In genomic region chr8:83595050-83595345, GRCm38 (mm10) we compare ENCODE assay signal across 13 mouse cellular contexts. TPM values are rescaled to one million over a fixed set of nuclear protein-coding genes. Genes with fewer than 3 reads are reported as not detected.
A peak's percentile ranks its signal among the peaks of the same experiment; 100 is the strongest.
DNase-seq lines count a peak whose midpoint lies in the region; ATAC-seq and TF ChIP-seq lines count a peak whose summit lies in the region.
"Not testable (repeated sequence)": the region's sequence is repeated elsewhere in the genome, so short reads cannot be mapped to it uniquely, and the experiment has no call there.
"Had no signal": no experiment of that assay in that cellular context is flagged by ENCODE, and none has a peak within 500 bp of the region (broad histone marks: within the 10 kb centered on the region; RNA-seq: fewer than 3 reads in every experiment).

No protein-coding gene starts in this region.

- not testable (repeated sequence) for ATAC-seq in G1E (ENCODE audit: extremely low read depth, insufficient number of reproducible peaks, low FRiP score, poor library complexity, severe bottlenecking); embryonic facial prominence, embryonic 15.5 days (ENCODE audit: insufficient number of reproducible peaks, low FRiP score, low TSS enrichment, low read depth); heart, embryonic 11.5 days (replicated peaks; ENCODE audit: insufficient number of reproducible peaks, low FRiP score, low TSS enrichment); hindbrain, postnatal 0 days; limb, embryonic 12.5 days (ENCODE audit: insufficient number of reproducible peaks, insufficient read depth, low FRiP score, low TSS enrichment, low read depth); lung, embryonic 16.5 days (ENCODE audit: low read depth)

- H3K4me2 ChIP-seq in embryonic facial prominence, embryonic 15.5 days (replicated peaks): peak overlapping the region; percentile 77
- H3K4me2 ChIP-seq in heart, embryonic 11.5 days: peak overlapping the region; percentile 76
- peak overlapping the region; percentile 57 for H3K4me2 ChIP-seq in hindbrain, postnatal 0 days (ENCODE audit: low read depth, low read length)
- peak overlapping the region; percentile 86 for H3K4me2 ChIP-seq in limb, embryonic 12.5 days
- peak overlapping the region; percentile 76 for H3K4me2 ChIP-seq in lung, embryonic 16.5 days (ENCODE audit: low read depth, low read length)

- H3K9me3 ChIP-seq in G1E (replicated peaks); embryonic facial prominence, embryonic 15.5 days (replicated peaks); heart, embryonic 11.5 days (replicated peaks; ENCODE audit: control insufficient read depth, low read length); hindbrain, postnatal 0 days (ENCODE audit: low read length); limb, embryonic 12.5 days; lung, embryonic 16.5 days (ENCODE audit: control insufficient read depth, low read length): not testable (repeated sequence)

- TF ChIP-seq CTCF in G1E (IDR thresholded peaks at IDR 0.05; ENCODE audit: low read depth, low read length); thymus, adult 2 months (IDR thresholded peaks at IDR 0.05; ENCODE audit: borderline replicate concordance, control insufficient read depth, extremely low read depth, insufficient read depth, low read length, poor library complexity): not testable (repeated sequence)
- TF ChIP-seq CTCF in hindbrain, postnatal 0 days (IDR thresholded peaks at IDR 0.05; ENCODE audit: low read depth): peak; percentile 38; the same call in 1 of the 2 replicates

- H3K4me1 ChIP-seq in G1E (ENCODE audit: insufficient read depth, low read depth, low read length): peaks cover 26% of the 10 kb centered on the region
- H3K4me1 ChIP-seq in embryonic facial prominence, embryonic 15.5 days: peaks cover 25% of the 10 kb centered on the region
- not testable (repeated sequence) for H3K4me1 ChIP-seq in heart, embryonic 11.5 days (ENCODE audit: control insufficient read depth, insufficient read depth, low read length); thymus, adult 2 months (replicated peaks; ENCODE audit: control insufficient read depth, insufficient read depth, low read length)
- H3K4me1 ChIP-seq in hindbrain, postnatal 0 days (ENCODE audit: insufficient read depth, low read length): peaks cover 12% of the 10 kb centered on the region; the same call in 1 of the 2 replicates
- peaks cover 24% of the 10 kb centered on the region for H3K4me1 ChIP-seq in limb, embryonic 12.5 days (replicated peaks)
- H3K4me1 ChIP-seq in lung, embryonic 16.5 days (replicated peaks; ENCODE audit: control insufficient read depth, insufficient read depth, low read length): peaks cover 11% of the 10 kb centered on the region

- peaks cover 26% of the 10 kb centered on the region for H3K36me3 ChIP-seq in G1E (replicated peaks)
- H3K36me3 ChIP-seq in embryonic facial prominence, embryonic 15.5 days; heart, embryonic 11.5 days (ENCODE audit: control insufficient read depth, insufficient read depth, low read length); hindbrain, postnatal 0 days (ENCODE audit: insufficient read depth, low read length); lung, embryonic 16.5 days (ENCODE audit: control insufficient read depth, insufficient read depth, low read length); thymus, adult 2 months (ENCODE audit: control insufficient read depth, insufficient read depth, low read length): not testable (repeated sequence)
- H3K36me3 ChIP-seq in limb, embryonic 12.5 days: peaks cover 16% of the 10 kb centered on the region

- DNase-seq in G1E (ENCODE audit: low spot score); hindbrain, postnatal 0 days (ENCODE audit: low spot score); thymus, adult 2 months: not testable (repeated sequence)
- DNase-seq in naive thymus-derived CD4-positive, alpha-beta T cell, adult 2 months (ENCODE audit: low read depth): peak; percentile 32

- peak overlapping the region; percentile 78 for H3K4me3 ChIP-seq in G1E (ENCODE audit: low read depth, low read length)
- peak overlapping the region; percentile 61 for H3K4me3 ChIP-seq in embryonic facial prominence, embryonic 15.5 days (replicated peaks)
- H3K4me3 ChIP-seq in heart, embryonic 11.5 days (ENCODE audit: low read depth, low read length): peak overlapping the region; percentile 91
- peak overlapping the region; percentile 88 for H3K4me3 ChIP-seq in hindbrain, postnatal 0 days (ENCODE audit: low read length)
- peak overlapping the region; percentile 86 for H3K4me3 ChIP-seq in limb, embryonic 12.5 days (replicated peaks)
- H3K4me3 ChIP-seq in lung, embryonic 16.5 days (ENCODE audit: low read length): peak overlapping the region; percentile 85
- H3K4me3 ChIP-seq in thymus, adult 2 months (ENCODE audit: control insufficient read depth, insufficient read depth, low read length): not testable (repeated sequence)

- not testable (repeated sequence) for H3K27me3 ChIP-seq in G1E (ENCODE audit: insufficient read depth, low read length); embryonic facial prominence, embryonic 15.5 days; heart, embryonic 11.5 days (ENCODE audit: control insufficient read depth, insufficient read depth, low read length); hindbrain, postnatal 0 days (ENCODE audit: insufficient read depth, low read length); limb, embryonic 12.5 days; lung, embryonic 16.5 days (ENCODE audit: control insufficient read depth, insufficient read depth, low read depth, low read length); thymus, adult 2 months (ENCODE audit: control insufficient read depth, insufficient read depth, low read length)

- peak overlapping the region; percentile 80 for H3K27ac ChIP-seq in embryonic facial prominence, embryonic 15.5 days (replicated peaks)
- peak overlapping the region; percentile 90 for H3K27ac ChIP-seq in heart, embryonic 11.5 days (ENCODE audit: low read depth, low read length)
- H3K27ac ChIP-seq in hindbrain, postnatal 0 days: peak overlapping the region; percentile 95
- H3K27ac ChIP-seq in limb, embryonic 12.5 days: peak overlapping the region; percentile 91
- H3K27ac ChIP-seq in lung, embryonic 16.5 days (ENCODE audit: low read length): peak overlapping the region; percentile 86
- peak overlapping the region; percentile 75; the same call in 1 of the 2 replicates for H3K27ac ChIP-seq in thymus, adult 2 months (ENCODE audit: control insufficient read depth, insufficient read depth, low read length)

- not testable (repeated sequence) for TF ChIP-seq POLR2A in thymus, adult 2 months (IDR thresholded peaks at IDR 0.05; ENCODE audit: control insufficient read depth, extremely low read depth, insufficient read depth, low read length, poor library complexity)

- WGBS in embryonic facial prominence, embryonic 15.5 days: 49% methylated on average over 3 of the region's 3 CpGs
- 50% methylated on average over 3 of the region's 3 CpGs for WGBS in heart, embryonic 11.5 days (ENCODE audit: insufficient replicate concordance)
- 49% methylated on average over 3 of the region's 3 CpGs for WGBS in hindbrain, postnatal 0 days
- 71% methylated on average over 3 of the region's 3 CpGs for WGBS in limb, embryonic 12.5 days
- 44% methylated on average over 3 of the region's 3 CpGs for WGBS in lung, embryonic 16.5 days
- WGBS in thymus, adult 2 months: 29% methylated on average over 3 of the region's 3 CpGs

- not testable (repeated sequence) for H3K9ac ChIP-seq in embryonic facial prominence, embryonic 15.5 days
- H3K9ac ChIP-seq in heart, embryonic 11.5 days (ENCODE audit: low read depth, low read length): peak overlapping the region; percentile 87
- H3K9ac ChIP-seq in hindbrain, postnatal 0 days (replicated peaks; ENCODE audit: low read length): peak overlapping the region; percentile 96
- peak overlapping the region; percentile 63 for H3K9ac ChIP-seq in limb, embryonic 12.5 days (replicated peaks)
- peak overlapping the region; percentile 76 for H3K9ac ChIP-seq in lung, embryonic 16.5 days (ENCODE audit: low read length)

RNA-seq across cellular contexts. Expression of gene Tecr, which starts 12.8 kb away (rescaled TPM):
- total RNA-seq in G1E (2014; fragmentation: Nextera tagmentation): 305 and 398 TPM in 2 replicates
- total RNA-seq in G1E (2017): 145 and 186 TPM in 2 replicates
- 168 and 216 TPM in 2 replicates for polyA plus RNA-seq in G1E (2012)
- 540 and 549 TPM in 2 replicates for polyA plus RNA-seq in embryonic facial prominence, embryonic 15.5 days (2015; fragmentation: Nextera tagmentation; extraction: Ambion mirVana)
- polyA plus RNA-seq in heart, embryonic 11.5 days (2014; fragmentation: Nextera tagmentation; extraction: Ambion mirVana): 531 and 534 TPM in 2 replicates
- 1,283 and 1,409 TPM in 2 replicates for total RNA-seq in hindbrain, postnatal 0 days (2014; rRNA removed)
- polyA plus RNA-seq in hindbrain, postnatal 0 days (2015; fragmentation: Nextera tagmentation; extraction: Ambion mirVana): 1,550 and 1,625 TPM in 2 replicates
- 577 and 580 TPM in 2 replicates for polyA plus RNA-seq in limb, embryonic 12.5 days (2016; fragmentation: Nextera tagmentation; extraction: Ambion mirVana)
- polyA plus RNA-seq in lung, embryonic 16.5 days (2015; fragmentation: Nextera tagmentation; extraction: Ambion mirVana): 491 and 509 TPM in 2 replicates
- polyA plus RNA-seq in thymus, adult 2 months (2012; rRNA removed): 577 and 705 TPM in 2 replicates

RNA-seq across cellular contexts. Expression of gene Dnajb1, which starts 13.0 kb away (rescaled TPM):
- total RNA-seq in G1E (2014; fragmentation: Nextera tagmentation) (44.4 and 44.8 TPM in 2 replicates), G1E (2017) (37.8 and 37.9 TPM in 2 replicates)
- polyA plus RNA-seq in G1E (2012): 36.0 and 42.1 TPM in 2 replicates
- 75.2 and 76.6 TPM in 2 replicates for polyA plus RNA-seq in embryonic facial prominence, embryonic 15.5 days (2015; fragmentation: Nextera tagmentation; extraction: Ambion mirVana)
- 51.2 and 51.5 TPM in 2 replicates for polyA plus RNA-seq in heart, embryonic 11.5 days (2014; fragmentation: Nextera tagmentation; extraction: Ambion mirVana)
- 35.3 and 42.7 TPM in 2 replicates for total RNA-seq in hindbrain, postnatal 0 days (2014; rRNA removed)
- polyA plus RNA-seq in hindbrain, postnatal 0 days (2015; fragmentation: Nextera tagmentation; extraction: Ambion mirVana): 60.1 and 65.0 TPM in 2 replicates
- 68.4 and 72.8 TPM in 2 replicates for polyA plus RNA-seq in limb, embryonic 12.5 days (2016; fragmentation: Nextera tagmentation; extraction: Ambion mirVana)
- 65.0 and 65.2 TPM in 2 replicates for polyA plus RNA-seq in lung, embryonic 16.5 days (2015; fragmentation: Nextera tagmentation; extraction: Ambion mirVana)
- polyA plus RNA-seq in thymus, adult 2 months (2012; rRNA removed): 87.1 and 91.0 TPM in 2 replicates

RNA-seq across cellular contexts. Expression of gene Ndufb7, which starts 28.5 kb away (rescaled TPM):
- total RNA-seq in G1E (2014; fragmentation: Nextera tagmentation): 37.5 and 68.9 TPM in 2 replicates
- 144 and 194 TPM in 2 replicates for total RNA-seq in G1E (2017)
- polyA plus RNA-seq in G1E (2012): 213 and 233 TPM in 2 replicates
- 285 and 288 TPM in 2 replicates for polyA plus RNA-seq in embryonic facial prominence, embryonic 15.5 days (2015; fragmentation: Nextera tagmentation; extraction: Ambion mirVana)
- 546 and 556 TPM in 2 replicates for polyA plus RNA-seq in heart, embryonic 11.5 days (2014; fragmentation: Nextera tagmentation; extraction: Ambion mirVana)
- total RNA-seq in hindbrain, postnatal 0 days (2014; rRNA removed): 124 and 186 TPM in 2 replicates
- 436 and 442 TPM in 2 replicates for polyA plus RNA-seq in hindbrain, postnatal 0 days (2015; fragmentation: Nextera tagmentation; extraction: Ambion mirVana)
- polyA plus RNA-seq in limb, embryonic 12.5 days (2016; fragmentation: Nextera tagmentation; extraction: Ambion mirVana): 302 and 305 TPM in 2 replicates
- 338 and 350 TPM in 2 replicates for polyA plus RNA-seq in lung, embryonic 16.5 days (2015; fragmentation: Nextera tagmentation; extraction: Ambion mirVana)
- polyA plus RNA-seq in thymus, adult 2 months (2012; rRNA removed): 412 and 498 TPM in 2 replicates

RNA-seq across cellular contexts. Expression of gene Gipc1, which starts 57.5 kb away (rescaled TPM):
- total RNA-seq in G1E (2014; fragmentation: Nextera tagmentation) (27.7 and 37.7 TPM in 2 replicates), G1E (2017) (25.3 and 27.7 TPM in 2 replicates)
- polyA plus RNA-seq in G1E (2012): 65.3 and 78.0 TPM in 2 replicates
- 180 and 192 TPM in 2 replicates for polyA plus RNA-seq in embryonic facial prominence, embryonic 15.5 days (2015; fragmentation: Nextera tagmentation; extraction: Ambion mirVana)
- polyA plus RNA-seq in heart, embryonic 11.5 days (2014; fragmentation: Nextera tagmentation; extraction: Ambion mirVana): 171 and 180 TPM in 2 replicates
- total RNA-seq in hindbrain, postnatal 0 days (2014; rRNA removed): 71.5 and 84.9 TPM in 2 replicates
- 114 and 121 TPM in 2 replicates for polyA plus RNA-seq in hindbrain, postnatal 0 days (2015; fragmentation: Nextera tagmentation; extraction: Ambion mirVana)
- polyA plus RNA-seq in limb, embryonic 12.5 days (2016; fragmentation: Nextera tagmentation; extraction: Ambion mirVana): 179 and 185 TPM in 2 replicates
- 178 and 190 TPM in 2 replicates for polyA plus RNA-seq in lung, embryonic 16.5 days (2015; fragmentation: Nextera tagmentation; extraction: Ambion mirVana)
- 50.2 and 58.6 TPM in 2 replicates for polyA plus RNA-seq in thymus, adult 2 months (2012; rRNA removed)

RNA-seq across cellular contexts. Expression of gene Olfr370, which starts 59.4 kb away (rescaled TPM):
- total RNA-seq in G1E (2014; fragmentation: Nextera tagmentation) (not detected in 2 replicates), G1E (2017) (0.12 and 0.22 TPM in 2 replicates)
- not detected in 2 replicates for polyA plus RNA-seq in G1E (2012)
- 0.14 and 0.36 TPM in 2 replicates for polyA plus RNA-seq in embryonic facial prominence, embryonic 15.5 days (2015; fragmentation: Nextera tagmentation; extraction: Ambion mirVana)
- polyA plus RNA-seq in heart, embryonic 11.5 days (2014; fragmentation: Nextera tagmentation; extraction: Ambion mirVana): 0.08 TPM in 1 of 2 replicates, not detected in the other
- 0.05 TPM in 1 of 2 replicates, not detected in the other for total RNA-seq in hindbrain, postnatal 0 days (2014; rRNA removed)
- polyA plus RNA-seq in hindbrain, postnatal 0 days (2015; fragmentation: Nextera tagmentation; extraction: Ambion mirVana): 0.08 TPM in 1 of 2 replicates, not detected in the other
- not detected in 2 replicates for polyA plus RNA-seq in limb, embryonic 12.5 days (2016; fragmentation: Nextera tagmentation; extraction: Ambion mirVana)
- not detected in 2 replicates for polyA plus RNA-seq in lung, embryonic 16.5 days (2015; fragmentation: Nextera tagmentation; extraction: Ambion mirVana)
- not detected in 2 replicates for polyA plus RNA-seq in thymus, adult 2 months (2012; rRNA removed)
- total RNA-seq: left cerebral cortex, postnatal 4 days; monocyte, adult 5-6 weeks had no signal
- polyA plus RNA-seq: gonadal fat pad, adult 2 months; inflammation-experienced regulatory T-cells, adult 6 months; urinary bladder, adult 2 months had no signal
